Mouse (Mus musculus) CH12.LX (cell line): Measurements from ENCODE around the gene Atxn7l1. TPM values are rescaled to one million over a fixed set of nuclear protein-coding genes. Genes with fewer than 3 reads are reported as not detected.

Experiments used
- DNase-seq: peaks from one replicate; pipeline ENCODE4 v3.0.0-alpha.2; 2013; ENCODE audit errors: extremely low read depth
- H3K27ac ChIP-seq: 2 replicates; pipeline ENCODE4 v1.5.1; 2012; ENCODE audit warnings: low read depth, mild to moderate bottlenecking, control low read depth, moderate library complexity; ENCODE audit not compliant: insufficient read depth
- H3K27me3 ChIP-seq: replicated peaks from 2 replicates; pipeline ENCODE3; 2012; ENCODE audit warnings: inconsistent platforms
- H3K36me3 ChIP-seq, 2 experiments: replicated peaks in 1 of 2; 2 replicates each; pipeline versions ENCODE3 to v1.6.1; 2012; ENCODE audit warnings: inconsistent platforms in 1 of 2, low read length in 1 of 2, mild to moderate bottlenecking in 1 of 2, mixed read lengths in 1 of 2, moderate library complexity in 1 of 2; ENCODE audit not compliant: control insufficient read depth in 1 of 2, insufficient read depth in 1 of 2
- H3K4me1 ChIP-seq, 2 experiments: 2 replicates each; pipeline ENCODE4 v1.6.1; 2012; ENCODE audit warnings: inconsistent platforms in 1 of 2, moderate library complexity in 1 of 2; ENCODE audit not compliant: insufficient read depth in 2 of 2, control insufficient read depth in 1 of 2
- H3K4me2 ChIP-seq: 2 replicates; pipeline ENCODE4 v1.6.1; 2012; ENCODE audit warnings: low read depth, mild to moderate bottlenecking, control low read depth; ENCODE audit not compliant: poor library complexity, insufficient read depth, severe bottlenecking
- H3K4me3 ChIP-seq, 3 experiments: fragments of 150-350 bp in 1 of 3; sonication (generic) in 1 of 3; replicated peaks in 1 of 3; 2 replicates each; pipeline versions ENCODE3 to v1.5.1; 2011 to 2012; ENCODE audit warnings: low read depth in 2 of 3, low read length in 2 of 3, mild to moderate bottlenecking in 2 of 3, moderate library complexity in 2 of 3, control low read depth in 1 of 3, improper control_type of control experiment in 1 of 3, inconsistent platforms in 1 of 3, mixed read lengths in 1 of 3; ENCODE audit not compliant: poor library complexity in 1 of 3
- H3K79me2 ChIP-seq: replicated peaks from 2 replicates; pipeline ENCODE4 v1.6.1; 2012; ENCODE audit warnings: mild to moderate bottlenecking, moderate library complexity; ENCODE audit not compliant: control insufficient read depth, poor library complexity, insufficient read depth, severe bottlenecking; ENCODE audit errors: extremely low read depth
- H3K9ac ChIP-seq: 2 replicates; pipeline ENCODE4 v1.6.1; 2012; ENCODE audit warnings: low read depth, mild to moderate bottlenecking, control low read depth, moderate library complexity; ENCODE audit not compliant: insufficient read depth
- H3K9me3 ChIP-seq: replicated peaks from 2 replicates; pipeline ENCODE3; 2012; ENCODE audit warnings: low read length, inconsistent platforms, mixed read lengths
- CHD1 ChIP-seq: IDR thresholded peaks from 2 replicates; pipeline ENCODE4 v1.6.1; 2012; ENCODE audit warnings: low read depth, low read length, improper control_type of control experiment, inconsistent platforms
- CHD2 ChIP-seq: IDR thresholded peaks from 2 replicates; pipeline ENCODE4 v1.6.1; 2011; ENCODE audit warnings: low read length, improper control_type of control experiment
- CTCF ChIP-seq, 2 experiments: IDR thresholded peaks in 1 of 2; conservative IDR thresholded peaks in 1 of 2; 2 replicates each; pipeline ENCODE4 v1.5.1; 2011 to 2012; ENCODE audit warnings: low read depth in 2 of 2, low read length in 2 of 2, improper control_type of control experiment in 1 of 2, inconsistent platforms in 1 of 2, mild to moderate bottlenecking in 1 of 2, moderate library complexity in 1 of 2
- EP300 ChIP-seq: IDR thresholded peaks from 2 replicates; pipeline ENCODE4 v1.6.1; 2011; ENCODE audit warnings: low read length, improper control_type of control experiment
- ETS1 ChIP-seq: conservative IDR thresholded peaks from 2 replicates; pipeline ENCODE4 v1.6.1; 2012; ENCODE audit warnings: low read depth, mild to moderate bottlenecking, inconsistent platforms, low read length, improper control_type of control experiment, moderate library complexity
- HCFC1 ChIP-seq: IDR thresholded peaks from 2 replicates; pipeline ENCODE4 v1.6.1; 2012; ENCODE audit warnings: low read depth, mild to moderate bottlenecking, inconsistent platforms, low read length, improper control_type of control experiment
- JUN ChIP-seq: IDR thresholded peaks from 2 replicates; pipeline ENCODE4 v1.6.1; 2011; ENCODE audit warnings: low read depth, mild to moderate bottlenecking, low read length, improper control_type of control experiment, moderate library complexity; ENCODE audit not compliant: insufficient read depth
- JUND ChIP-seq: conservative IDR thresholded peaks from 2 replicates; pipeline ENCODE4 v1.6.1; 2011; ENCODE audit warnings: low read depth, low read length, improper control_type of control experiment
- MAFK ChIP-seq: IDR thresholded peaks from 2 replicates; pipeline ENCODE4 v1.6.1; 2011; ENCODE audit warnings: low read length, improper control_type of control experiment; ENCODE audit not compliant: insufficient replicate concordance
- MAZ ChIP-seq: IDR thresholded peaks from 2 replicates; pipeline ENCODE4 v1.6.1; 2012; ENCODE audit warnings: low read depth, mild to moderate bottlenecking, inconsistent platforms, low read length, improper control_type of control experiment, moderate library complexity
- MEF2A ChIP-seq: IDR thresholded peaks from 2 replicates; pipeline ENCODE4 v1.6.1; 2014; ENCODE audit warnings: low read depth, mild to moderate bottlenecking, inconsistent platforms, low read length, improper control_type of control experiment, borderline replicate concordance
- MYC ChIP-seq: IDR thresholded peaks from 2 replicates; pipeline ENCODE4 v1.6.1; 2011; ENCODE audit warnings: low read depth, mild to moderate bottlenecking, improper control_type of control experiment, low read length
- NRF1 ChIP-seq: IDR thresholded peaks from 2 replicates; pipeline ENCODE4 v1.6.1; 2014; ENCODE audit warnings: low read depth, mild to moderate bottlenecking, inconsistent platforms, low read length, improper control_type of control experiment, moderate library complexity
- PAX5 ChIP-seq: IDR thresholded peaks from 2 replicates; pipeline ENCODE4 v1.6.1; 2012; ENCODE audit warnings: low read length, inconsistent platforms, mixed read lengths
- POLR2A ChIP-seq: IDR thresholded peaks from 2 replicates; pipeline ENCODE4 v1.6.1; 2011; ENCODE audit warnings: low read depth, mild to moderate bottlenecking, improper control_type of control experiment, low read length
- RAD21 ChIP-seq: IDR thresholded peaks from 2 replicates; pipeline ENCODE4 v1.6.1; 2011; ENCODE audit warnings: low read depth, mild to moderate bottlenecking, low read length, improper control_type of control experiment, moderate library complexity
- RCOR1 ChIP-seq: conservative IDR thresholded peaks from 2 replicates; pipeline ENCODE4 v1.6.1; 2012; ENCODE audit warnings: low read depth, mild to moderate bottlenecking, inconsistent platforms, low read length, improper control_type of control experiment
- SMC3 ChIP-seq: IDR thresholded peaks from 2 replicates; pipeline ENCODE4 v1.6.1; 2011; ENCODE audit warnings: low read depth, low read length, improper control_type of control experiment
- UBTF ChIP-seq: IDR thresholded peaks from 2 replicates; pipeline ENCODE4 v1.6.1; 2012; ENCODE audit warnings: low read depth, mild to moderate bottlenecking, inconsistent platforms, low read length, improper control_type of control experiment, moderate library complexity
- ZC3H11A ChIP-seq: IDR thresholded peaks from 2 replicates; pipeline ENCODE4 v1.6.1; 2012; ENCODE audit warnings: low read depth, mild to moderate bottlenecking, inconsistent platforms, low read length, improper control_type of control experiment
- ZKSCAN1 ChIP-seq: IDR thresholded peaks from 2 replicates; pipeline ENCODE4 v1.6.1; 2012; ENCODE audit warnings: low read depth, inconsistent platforms, low read length, improper control_type of control experiment, borderline replicate concordance
- ZNF384 ChIP-seq: IDR thresholded peaks from 2 replicates; pipeline ENCODE4 v1.6.1; 2012; ENCODE audit warnings: low read depth, low read length, improper control_type of control experiment, inconsistent platforms
- dilution Hi-C: fragments of 300-500 bp; cut with MboI; formaldehyde crosslinking; loops from 2 replicates; pipeline ENCODE4 v1.14.3; 2020; ENCODE audit warnings: low sequenced_read_pairs; ENCODE audit not compliant: extremely low pct_unique_long_range_greater_than_20kb, extremely low pct_ligation_motif_present
- in situ Hi-C: fragments of 300-500 bp; cut with MboI; formaldehyde crosslinking; loops from 3 replicates; pipeline ENCODE4 v1.14.3; 2019; ENCODE audit warnings: low sequenced_read_pairs, low pct_ligation_motif_present, low pct_unique_long_range_greater_than_20kb, mixed read lengths
- polyA plus RNA-seq: library from polyadenylated mRNA; unstranded; fragments of >175 nt; gene quantifications from 2 replicates; pipeline ENCODE4 v1.2.1, GENCODE M21; 2012; ENCODE audit warnings: low read depth; ENCODE audit not compliant: insufficient read length
- total RNA-seq, 2 experiments: library from RNA; depleted of rRNA; stranded (reverse); fragments of 300-350 nt in 1 of 2; fragments of >200 nt in 1 of 2; gene quantifications; 2 replicates each; pipeline ENCODE4 v1.2.3; 2012 to 2014

Gene Atxn7l1
- total and polyA plus RNA-seq, 3 experiments: 8.6 to 55.7 (median 9.0) TPM

- Histone ChIP-seq H3K4me1 (peaks cover 0 to 26% of the 10 kb centered on the region in 2 experiments; a peak in 2 of 4 replicates), H3K27ac (no peak overlapping the region), H3K36me3 (peaks cover 13 to 76% of the 10 kb centered on the region in 2 experiments), H3K9me3 (peaks cover 3% of the 10 kb centered on the region), H3K4me3 (no peak overlapping the region), H3K79me2 (peaks cover 3% of the 10 kb centered on the region; the same call in 1 of the 2 replicates), H3K9ac (no peak overlapping the region), H3K4me2 (no peak overlapping the region), H3K27me3 (no peaks in the 10 kb centered on the region)
- dilution Hi-C loops: no loop called here
- in situ Hi-C loops: no loop called here
- no peak for TF ChIP-seq SMC3
- no peak for TF ChIP-seq MAZ
- no peak for TF ChIP-seq NRF1
- TF ChIP-seq ZNF384: no peak
- DNase-seq: no peak
Observed at GRCm38 (mm10) chr12:33244132-33244875, 96.8 kb downstream of the Atxn7l1 start.

GRCm38 (mm10) chr12:33245455-33245854, 98.0 kb downstream of the Atxn7l1 start:
- H3K27me3 ChIP-seq: no peaks in the 10 kb centered on the region
- no peak for DNase-seq
- no peak overlapping the region for H3K27ac ChIP-seq
- peaks cover 3% of the 10 kb centered on the region for H3K9me3 ChIP-seq
- no peak overlapping the region for H3K4me3 ChIP-seq
- H3K9ac ChIP-seq: no peak overlapping the region
- in situ Hi-C loops (no loop called here), dilution Hi-C loops (no loop called here)
- TF ChIP-seq CHD2: no peak
- TF ChIP-seq JUN: no peak
- TF ChIP-seq ZC3H11A: no peak
- TF ChIP-seq ZKSCAN1: no peak
- no peak for TF ChIP-seq UBTF
- no peak for TF ChIP-seq EP300
- no peak for TF ChIP-seq MYC
- TF ChIP-seq MEF2A: no peak
- no peak for TF ChIP-seq POLR2A
- no peak for TF ChIP-seq MAFK
- no peak for TF ChIP-seq PAX5
- TF ChIP-seq ZNF384: no peak
- TF ChIP-seq JUND: no peak
- TF ChIP-seq ETS1: no peak
- TF ChIP-seq CTCF (conservative IDR thresholded peaks at IDR 0.05 in 1 of 2, IDR thresholded peaks at IDR 0.05 in 1 of 2; ENCODE audit: low read depth in 2 of 2, low read length in 2 of 2): no peak
- no peak for TF ChIP-seq CHD1
- no peak for TF ChIP-seq HCFC1
- TF ChIP-seq RCOR1: no peak
- TF ChIP-seq RAD21: no peak
- H3K4me1 ChIP-seq: peaks cover 0 to 26% of the 10 kb centered on the region in 2 experiments; a peak in 2 of 4 replicates
- no peak overlapping the region for H3K4me2 ChIP-seq
- peaks cover 23 to 87% of the 10 kb centered on the region in 2 experiments for H3K36me3 ChIP-seq
- H3K79me2 ChIP-seq: peaks cover 3% of the 10 kb centered on the region; the same call in 1 of the 2 replicates
